Mouse (Mus musculus) lung, adult 2 months (tissue): ENCODE results near the gene Lrrc61.

Source experiments
- CTCF ChIP-seq: fragments of 200-500 bp; IDR thresholded peaks from 2 replicates; pipeline ENCODE4 v1.5.1; 2011; ENCODE audit warnings: mild to moderate bottlenecking, low read length, control low read depth; ENCODE audit not compliant: insufficient read depth
- POLR2A ChIP-seq: fragments of 200-500 bp; IDR thresholded peaks from 2 replicates; pipeline ENCODE4 v1.6.1; 2011; ENCODE audit warnings: low read depth, mild to moderate bottlenecking, control low read depth, low read length, borderline replicate concordance; ENCODE audit errors: extremely low read depth

DNA sequence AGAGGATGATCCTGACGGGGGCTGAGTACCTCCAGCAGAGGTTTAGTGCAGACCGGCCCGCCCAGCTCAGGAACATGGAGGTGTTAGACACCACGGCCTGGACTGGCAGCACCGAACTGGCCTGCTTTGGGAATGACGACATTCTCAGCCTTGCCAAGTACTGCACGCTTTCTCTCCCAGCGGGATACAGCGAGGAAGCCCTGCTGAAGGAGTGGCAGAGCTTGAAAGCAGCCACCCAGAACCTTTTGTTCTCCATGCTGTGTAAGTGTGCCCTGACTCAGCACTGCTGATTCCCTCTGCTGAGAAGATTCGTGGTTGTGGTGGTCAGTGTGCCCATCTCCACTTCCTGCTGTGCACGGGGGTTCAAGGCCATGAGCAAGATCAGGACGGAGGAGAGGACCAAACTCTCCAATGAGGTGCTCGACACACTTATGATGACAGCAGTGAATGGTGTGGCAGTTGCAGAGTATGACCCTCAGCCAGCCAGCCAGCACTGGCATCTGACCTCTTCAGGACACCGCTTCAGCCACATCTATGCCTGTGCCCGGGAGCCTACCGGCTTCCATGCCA is 24.6 kb upstream of the Lrrc61 start:
- TF ChIP-seq CTCF (no peak), POLR2A (no peak)
